Mouse (Mus musculus) urinary bladder, postnatal 14 days (tissue): ENCODE measurements around the gene Tnfrsf18.

Source experiments
- DNase-seq: peaks from one replicate; pipeline ENCODE4 v3.0.0; 2021; ENCODE audit warnings: low spot score

Tnfrsf18 gene

GRCm38 (mm10) chr4:156026013-156026412 lies at the start of gene Tnfrsf18:
TSS of gene Tnfrsf18 (plus strand) at chr4:156026164.
- peak; percentile 74 for DNase-seq

GRCm38 (mm10) chr4:155981436-155982082 lies 44.4 kb upstream of the Tnfrsf18 start:
- no peak for DNase-seq

DNA sequence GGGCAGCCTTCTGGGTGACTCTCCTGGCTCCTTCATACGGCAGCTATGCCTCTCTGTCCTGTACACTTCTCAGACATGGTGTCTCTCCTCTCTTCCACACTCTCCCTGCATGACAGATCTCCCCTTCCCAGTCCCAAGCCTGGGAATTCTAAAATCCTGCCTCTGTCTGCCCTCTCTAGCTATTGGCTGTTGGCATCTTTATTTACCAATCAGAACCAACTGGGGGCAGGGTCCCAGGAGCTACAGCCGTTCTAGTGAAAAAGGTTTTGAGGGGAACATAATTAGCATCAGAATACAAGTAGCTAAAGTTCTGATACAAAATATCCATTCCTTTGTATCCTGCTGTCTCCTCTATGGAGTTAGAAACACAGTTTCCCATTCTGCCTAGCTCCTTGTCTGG lies 42.2 kb upstream of the Tnfrsf18 start:
- no peak for DNase-seq

GRCm38 (mm10) chr4:155991211-155991907 lies 34.6 kb upstream of the Tnfrsf18 start:
- peak; percentile 25 for DNase-seq

DNA sequence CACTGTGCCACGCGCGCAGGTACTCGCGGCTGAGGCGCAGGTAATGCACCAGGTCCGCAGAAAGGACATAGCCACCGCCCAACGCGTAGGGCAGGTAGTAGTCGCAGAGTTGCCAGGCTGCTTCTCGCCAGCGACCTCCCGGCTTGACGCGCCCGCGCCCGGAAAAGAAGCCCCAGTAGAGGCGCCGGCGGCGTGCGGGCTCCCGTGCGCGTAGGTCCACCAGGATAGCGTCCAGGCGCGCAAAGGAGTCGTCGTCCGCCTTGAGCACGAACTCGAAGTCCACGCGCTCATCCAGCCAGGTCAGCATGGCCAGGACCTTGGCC lies 34.1 kb upstream of the Tnfrsf18 start:
- DNase-seq: no peak

DNA sequence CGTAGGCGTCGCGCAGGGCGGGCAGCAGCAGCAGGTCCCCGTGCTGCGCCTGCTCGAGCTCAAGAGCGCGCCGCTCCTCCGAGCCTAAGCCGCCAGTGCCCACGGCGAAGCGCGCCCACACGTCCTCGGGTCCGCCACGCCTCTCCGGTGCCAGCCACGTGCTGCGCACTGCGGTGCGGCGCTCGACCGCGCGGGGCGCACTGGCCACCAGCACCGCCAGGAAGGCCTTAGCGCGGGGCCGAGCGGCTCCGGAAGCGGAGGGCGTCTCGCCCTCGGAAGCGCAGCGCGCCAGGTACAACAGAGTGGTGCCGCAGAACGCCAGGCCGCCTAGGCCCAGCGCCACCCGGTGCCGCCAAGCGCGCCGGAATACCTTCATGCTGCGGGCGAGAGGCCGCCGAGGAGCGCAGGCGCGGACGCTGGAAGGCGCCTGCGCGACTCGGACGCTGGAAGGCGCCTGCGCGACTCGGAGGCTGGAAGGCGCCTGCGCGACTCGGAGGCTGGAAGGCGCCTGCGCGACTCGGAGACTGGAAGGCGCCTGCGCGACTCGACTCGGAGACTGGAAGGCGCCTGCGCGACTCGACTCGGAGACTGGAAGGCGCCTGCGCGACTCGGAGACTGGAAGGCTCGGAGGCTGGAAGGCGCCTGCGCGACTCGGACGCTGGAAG lies 33.6 kb upstream of the Tnfrsf18 start, which contains the start of the genes B3galt6 and Sdf4:
Gene B3galt6, minus strand, starts transcription at position 409 of the 665 bp plus-strand sequence.
Gene Sdf4, plus strand, starts transcription at position 632 of the 665 bp plus-strand sequence.
- peak; percentile 79 for DNase-seq

GRCm38 (mm10) chr4:155992906-155993547 lies 32.9 kb upstream of the Tnfrsf18 start:
- DNase-seq: peak; percentile 96

GRCm38 (mm10) chr4:155993606-155994005 lies 32.4 kb upstream of the Tnfrsf18 start:
- no peak for DNase-seq

GRCm38 (mm10) chr4:156004109-156004508 lies 21.9 kb upstream of the Tnfrsf18 start:
- DNase-seq: no peak

- DNase-seq: no peak
Measured at GRCm38 (mm10) chr4:156008369-156008768, 17.6 kb upstream of the Tnfrsf18 start.

DNA sequence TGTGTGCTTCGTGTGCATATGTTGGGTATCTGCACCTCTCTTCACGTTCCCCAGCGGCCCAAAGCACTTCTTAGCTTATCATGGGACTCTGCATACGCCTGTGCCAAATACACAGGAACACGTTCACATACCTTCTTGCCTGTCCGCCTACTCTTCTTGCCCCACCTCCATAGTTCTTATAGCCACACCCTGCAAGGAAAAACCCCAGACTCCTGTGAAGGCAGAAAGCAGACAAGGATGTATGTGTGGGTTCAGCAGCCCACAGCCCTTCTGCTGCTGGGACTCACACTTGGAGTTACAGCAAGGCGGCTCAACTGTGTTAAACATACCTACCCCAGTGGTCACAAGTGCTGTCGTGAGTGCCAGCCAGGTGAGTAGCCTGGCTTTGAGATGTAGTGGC lies 12.3 kb upstream of the Tnfrsf18 start, which contains the start of gene Tnfrsf4:
Gene Tnfrsf4, plus strand, starts transcription at position 207 of the 400 bp plus-strand sequence.
- DNase-seq: no peak

DNA sequence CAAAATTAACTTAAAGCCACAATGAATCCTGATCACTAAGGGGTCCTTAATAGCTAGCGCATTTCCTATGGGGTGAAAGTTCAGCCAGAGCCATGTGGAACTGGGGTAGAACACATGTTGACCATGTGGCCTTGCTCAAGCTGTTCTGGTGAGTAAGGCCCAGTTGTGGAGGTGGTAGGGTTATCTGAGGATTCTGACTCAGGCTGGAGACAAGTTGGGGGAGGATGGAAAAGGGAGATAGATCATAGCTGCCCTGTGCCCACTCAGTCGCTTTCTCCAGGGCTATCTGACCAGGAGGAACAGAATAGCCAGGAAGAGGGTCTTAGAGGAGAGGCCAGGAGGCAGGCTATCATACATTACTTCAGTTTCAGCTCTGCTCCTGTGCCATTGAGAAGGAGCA lies 11.5 kb upstream of the Tnfrsf18 start:
- DNase-seq: no peak

GRCm38 (mm10) chr4:156019771-156020170 lies 6.2 kb upstream of the Tnfrsf18 start:
- DNase-seq: no peak

GRCm38 (mm10) chr4:156021381-156021780 lies 4.6 kb upstream of the Tnfrsf18 start:
- no peak for DNase-seq

DNA sequence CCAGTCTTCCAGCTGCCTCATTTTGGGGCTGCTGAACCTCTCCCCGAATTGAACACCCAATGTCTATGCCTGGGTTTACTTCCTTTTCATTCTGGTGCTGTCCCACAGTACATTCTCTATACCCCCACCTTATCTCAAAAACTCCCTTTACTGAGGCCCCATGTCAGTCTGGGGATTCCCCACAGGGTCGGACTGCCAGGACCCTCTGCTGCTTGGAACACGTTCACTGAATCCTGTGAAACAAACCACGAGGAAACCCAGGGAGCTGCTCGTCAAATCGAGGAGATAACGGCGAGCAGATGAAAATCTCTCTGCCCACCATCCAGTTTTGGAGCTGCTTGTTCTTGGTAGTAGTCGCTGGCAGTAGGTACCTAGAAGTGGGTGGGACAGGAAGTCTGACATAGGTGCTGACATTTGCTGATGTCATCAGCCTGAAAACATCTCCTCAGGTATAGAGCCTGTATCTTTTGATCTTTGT lies 4.0 kb upstream of the Tnfrsf18 start:
- DNase-seq: no peak

DNA sequence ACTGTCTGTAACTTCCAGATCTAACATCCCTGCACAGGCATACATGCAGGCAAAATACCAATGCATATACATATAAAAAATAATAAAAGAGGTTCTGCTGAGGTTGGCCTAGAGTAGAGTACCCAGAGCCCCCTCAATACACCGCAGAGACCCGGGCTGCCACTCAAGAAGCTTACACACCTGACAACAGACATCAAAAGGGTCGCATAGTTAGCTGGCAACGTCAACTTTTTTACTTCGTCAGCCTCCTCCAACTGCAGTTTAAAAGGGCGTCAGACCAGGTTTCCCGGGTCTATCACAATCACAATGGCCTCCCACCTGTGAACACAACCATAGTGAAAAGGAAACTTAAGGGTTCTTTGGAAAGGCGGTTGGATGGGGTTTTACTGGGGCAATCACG lies 2.4 kb upstream of the Tnfrsf18 start:
- no peak for DNase-seq

- no peak for DNase-seq
Measured at GRCm38 (mm10) chr4:156024184-156024583, 1.8 kb upstream of the Tnfrsf18 start.

GRCm38 (mm10) chr4:156028580-156028979 lies 2.6 kb downstream of the Tnfrsf18 start:
- no peak for DNase-seq

DNA sequence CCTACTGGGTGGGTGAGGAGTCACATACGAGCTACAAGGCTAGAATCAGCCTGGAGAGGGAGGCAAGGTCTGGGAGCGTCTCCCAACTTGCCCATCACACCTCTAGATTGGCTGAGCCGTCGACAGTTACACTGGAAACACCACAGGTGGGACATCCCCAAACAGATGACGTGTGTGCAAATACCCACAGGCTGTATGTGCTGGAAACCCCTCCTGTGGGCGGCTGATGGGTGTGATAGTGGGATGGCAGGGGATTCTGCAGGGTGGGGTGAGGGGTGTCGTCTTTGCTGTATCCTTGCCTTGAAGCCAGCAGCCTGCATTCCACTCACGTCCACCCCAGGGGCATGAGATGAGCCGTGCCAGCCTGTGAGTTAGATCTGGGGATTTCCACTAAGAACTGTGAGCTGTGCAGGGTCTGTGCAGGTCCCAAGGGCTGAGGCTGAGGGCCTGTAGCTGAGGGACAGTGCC lies 4.7 kb downstream of the Tnfrsf18 start:
- no peak for DNase-seq

DNA sequence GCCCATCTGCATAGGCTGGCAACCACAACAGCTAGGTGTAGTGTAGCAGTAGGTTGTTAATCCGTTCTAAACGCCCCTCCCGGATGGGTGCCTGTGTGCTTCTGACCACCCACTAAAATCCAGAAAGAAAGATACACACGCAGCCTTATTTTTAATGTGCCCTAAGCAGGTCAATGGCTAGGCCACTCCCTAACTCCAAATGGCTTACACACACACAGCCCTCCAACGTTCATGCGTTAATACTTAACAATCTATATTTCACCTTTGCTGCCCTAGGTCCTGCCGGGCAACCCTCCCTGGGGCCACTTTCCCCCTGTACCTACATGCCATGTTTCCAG lies 5.3 kb downstream of the Tnfrsf18 start:
- no peak for DNase-seq

DNA sequence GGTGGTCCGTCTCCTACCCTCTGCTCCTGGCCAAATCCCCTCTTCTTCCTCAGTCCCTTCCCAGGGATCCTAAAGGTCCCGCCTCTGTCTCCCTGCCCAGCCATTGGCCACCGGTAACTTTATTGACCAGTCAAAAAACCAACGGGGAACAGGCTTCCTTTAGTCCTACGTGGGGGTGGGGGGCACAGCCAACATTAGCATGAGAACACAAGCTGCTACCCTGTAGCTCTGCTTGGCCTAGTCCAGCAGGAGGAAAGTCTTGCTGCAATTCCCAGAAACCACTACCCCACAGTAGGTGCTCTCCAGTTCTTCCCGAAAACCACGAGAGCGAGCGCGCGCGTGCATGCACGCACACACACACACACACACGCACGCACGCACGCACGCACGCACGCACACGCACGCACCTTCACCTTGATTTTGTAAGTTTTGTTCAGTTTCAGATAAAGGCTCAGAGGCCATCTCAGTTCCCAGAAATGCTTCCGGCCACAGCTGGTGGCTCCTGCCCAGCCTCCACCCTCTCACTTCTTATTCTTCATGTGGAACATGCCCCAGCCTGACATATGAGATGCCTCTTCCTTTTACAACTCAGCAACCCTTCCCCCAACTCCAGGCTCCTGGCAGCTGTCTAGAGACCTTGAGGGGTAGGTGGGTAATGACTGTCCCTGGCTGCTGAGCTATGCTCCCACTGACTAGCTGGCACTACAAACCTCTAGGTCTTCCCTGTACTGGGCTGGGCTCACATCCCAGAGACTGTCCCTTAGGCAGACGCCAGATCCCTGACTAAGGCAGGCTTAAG lies 5.8 kb downstream of the Tnfrsf18 start:
- DNase-seq: peak; percentile 82

GRCm38 (mm10) chr4:156032856-156033255 lies 6.9 kb downstream of the Tnfrsf18 start:
- DNase-seq: no peak
